Mouse (Mus musculus) liver, embryonic 16.5 days (tissue): Measurements from ENCODE around the gene G6pc. TPM values are rescaled to one million over a fixed set of nuclear protein-coding genes. Genes with fewer than 3 reads are reported as not detected.
"Not testable (repeated sequence)": the region's sequence is repeated elsewhere in the genome, so short reads cannot be mapped to it uniquely, and the experiment has no call there.

ENCODE experiments used
- ATAC-seq: fragments of 200-750 bp; cut with Nextera tagmentation; 2 replicates; pipeline ENCODE4 v1.8.0; 2017; ENCODE audit warnings: low read depth, mild to moderate bottlenecking, moderate number of reproducible peaks, moderate library complexity
- H3K27ac ChIP-seq: fragments of 300-500 bp; sonication (generic); 2 replicates; pipeline ENCODE4 v1.5.1; 2014; ENCODE audit warnings: mild to moderate bottlenecking, low read length
- H3K27me3 ChIP-seq: fragments of 300-500 bp; sonication (generic); 2 replicates; pipeline ENCODE4 v1.6.1; 2014; ENCODE audit warnings: low read depth, low read length, mixed read lengths; ENCODE audit not compliant: control insufficient read depth, insufficient read depth
- H3K36me3 ChIP-seq: fragments of 300-500 bp; sonication (generic); 2 replicates; pipeline ENCODE4 v1.6.1; 2014; ENCODE audit warnings: mild to moderate bottlenecking; ENCODE audit not compliant: control insufficient read depth, insufficient read depth
- H3K4me1 ChIP-seq: fragments of 300-500 bp; sonication (generic); 2 replicates; pipeline ENCODE4 v1.6.1; 2014; ENCODE audit warnings: low read depth, low read length, mixed read lengths; ENCODE audit not compliant: control insufficient read depth
- H3K4me2 ChIP-seq: fragments of 300-500 bp; sonication (generic); 2 replicates; pipeline ENCODE4 v1.6.1; 2014; ENCODE audit warnings: low read depth, low read length, mixed read lengths
- H3K4me3 ChIP-seq: fragments of 300-500 bp; sonication (generic); 2 replicates; pipeline ENCODE4 v1.5.1; 2014; ENCODE audit warnings: low read depth, mild to moderate bottlenecking, low read length
- H3K9ac ChIP-seq: fragments of 300-500 bp; sonication (generic); 2 replicates; pipeline ENCODE4 v1.6.1; 2014; ENCODE audit warnings: low read depth, low read length
- H3K9me3 ChIP-seq: fragments of 300-500 bp; sonication (generic); replicated peaks from 2 replicates; pipeline ENCODE4 v1.6.1; 2016; ENCODE audit warnings: low read length; ENCODE audit not compliant: control insufficient read depth
- WGBS: fragments of 180-500 bp; shearing (Covaris S2); extraction: QIAGEN DNeasy Blood & Tissue Kit; methylation state at CpG from one replicate; pipeline ENCODE4 v1.1.7; 2014; ENCODE audit not compliant: insufficient replicate concordance; 5-methylcytosine and 5-hydroxymethylcytosine counted together
- polyA plus RNA-seq: library from polyadenylated mRNA; unstranded; fragments of >200 nt; fragmentation: Nextera tagmentation; extraction: Ambion mirVana; gene quantifications from 2 replicates; pipeline ENCODE4 v1.2.1, GENCODE M21; 2015

G6pc gene
- polyA plus RNA-seq, 1 experiment from 2014 or later: 0.26 TPM

- H3K4me1 ChIP-seq: no peaks in the 10 kb centered on the region
- H3K9me3 ChIP-seq: no peaks in the 10 kb centered on the region
- H3K27ac ChIP-seq: no peak overlapping the region
- no peaks in the 10 kb centered on the region for H3K36me3 ChIP-seq
- no peak overlapping the region for H3K4me2 ChIP-seq
- H3K9ac ChIP-seq: no peak overlapping the region
- no peaks in the 10 kb centered on the region for H3K27me3 ChIP-seq
- H3K4me3 ChIP-seq: no peak overlapping the region
- 34% methylated on average over 7 of the region's 7 CpGs for WGBS
- no peak for ATAC-seq
These were observed 7.1 kb downstream of the G6pc start for GRCm38 (mm10) chr11:101374421-101374938.

GRCm38 (mm10) chr11:101378196-101378595 is 10.8 kb downstream of the G6pc start:
- not testable (repeated sequence) for H3K9ac ChIP-seq, H3K4me3 ChIP-seq, H3K27me3 ChIP-seq, ATAC-seq, H3K36me3 ChIP-seq, H3K4me1 ChIP-seq, H3K27ac ChIP-seq, H3K4me2 ChIP-seq, H3K9me3 ChIP-seq
- 69% methylated on average over 8 of the region's 8 CpGs for WGBS

GRCm38 (mm10) chr11:101378926-101379325 is 11.6 kb downstream of the G6pc start:
- Histone ChIP-seq H3K27ac (no peak overlapping the region), H3K36me3 (no peaks in the 10 kb centered on the region), H3K9ac (no peak overlapping the region), H3K27me3 (no peaks in the 10 kb centered on the region), H3K9me3 (no peaks in the 10 kb centered on the region), H3K4me1 (no peaks in the 10 kb centered on the region), H3K4me2 (no peak overlapping the region), H3K4me3 (no peak overlapping the region)
- peak; percentile 24; the same call in 1 of the 2 replicates for ATAC-seq
- WGBS: 50% methylated on average over 6 of the region's 6 CpGs

- 34% methylated on average over 4 of the region's 4 CpGs for WGBS
- ATAC-seq: no peak
These were observed 14.5 kb downstream of the G6pc start for GRCm38 (mm10) chr11:101381817-101382216.

GRCm38 (mm10) chr11:101395110-101395509 is 27.7 kb downstream of the G6pc start:
- no peaks in the 10 kb centered on the region for H3K27me3 ChIP-seq
- H3K27ac ChIP-seq: no peak overlapping the region
- no peak overlapping the region for H3K4me3 ChIP-seq
- WGBS: 3% methylated on average over 8 of the region's 8 CpGs
- no peak overlapping the region for H3K4me2 ChIP-seq
- no peak overlapping the region for H3K9ac ChIP-seq
- ATAC-seq: no peak
- no peaks in the 10 kb centered on the region for H3K36me3 ChIP-seq
- no peaks in the 10 kb centered on the region for H3K4me1 ChIP-seq
- H3K9me3 ChIP-seq: no peaks in the 10 kb centered on the region

More at GRCm38 (mm10) chr11:101381817-101382216, 14.5 kb downstream of the G6pc start:
- H3K27me3 ChIP-seq: no peaks in the 10 kb centered on the region
- no peak overlapping the region for H3K9ac ChIP-seq
- H3K9me3 ChIP-seq: no peaks in the 10 kb centered on the region
- H3K27ac ChIP-seq: no peak overlapping the region
- no peaks in the 10 kb centered on the region for H3K4me1 ChIP-seq
- no peaks in the 10 kb centered on the region for H3K36me3 ChIP-seq
- no peak overlapping the region for H3K4me2 ChIP-seq
- H3K4me3 ChIP-seq: no peak overlapping the region

- Histone ChIP-seq H3K9ac (no peak overlapping the region), H3K9me3 (no peaks in the 10 kb centered on the region), H3K36me3 (peaks cover 6% of the 10 kb centered on the region), H3K27ac (no peak overlapping the region), H3K4me3 (no peak overlapping the region), H3K27me3 (no peaks in the 10 kb centered on the region), H3K4me2 (no peak overlapping the region), H3K4me1 (peaks cover 8% of the 10 kb centered on the region)
- no peak for ATAC-seq
- 75% methylated on average over 2 of the region's 2 CpGs for WGBS
These were observed 47.9 kb downstream of the G6pc start for GRCm38 (mm10) chr11:101415306-101415705.

- Histone ChIP-seq H3K4me2 (peak overlapping the region; percentile 85), H3K27ac (peak overlapping the region; percentile 32; the same call in 1 of the 2 replicates), H3K9ac (peak overlapping the region; percentile 84), H3K9me3 (no peaks in the 10 kb centered on the region), H3K4me3 (peak overlapping the region; percentile 88), H3K4me1 (peaks cover 8% of the 10 kb centered on the region), H3K27me3 (no peaks in the 10 kb centered on the region), H3K36me3 (peaks cover 3% of the 10 kb centered on the region)
- ATAC-seq: peak; percentile 46; the same call in 1 of the 2 replicates
- WGBS: under 1% methylated on average over 11 of the region's 11 CpGs
These were observed 49.2 kb downstream of the G6pc start for GRCm38 (mm10) chr11:101416433-101417100.

- H3K4me3 ChIP-seq: peak within 1 kb of the TSS; percentile 88
- peak within 1 kb of the TSS; percentile 84 for H3K9ac ChIP-seq
- ATAC-seq: peak; percentile 78
- peak within 1 kb of the TSS; percentile 85 for H3K4me2 ChIP-seq
- H3K27me3 ChIP-seq: no peaks in the 10 kb centered on the region
- no peaks in the 10 kb centered on the region for H3K9me3 ChIP-seq
- peak within 1 kb of the TSS; percentile 32; the same call in 1 of the 2 replicates for H3K27ac ChIP-seq
- H3K4me1 ChIP-seq: peaks cover 8% of the 10 kb centered on the region
- WGBS: under 1% methylated on average over 45 of the region's 45 CpGs
- peaks cover 3% of the 10 kb centered on the region; the same call in 1 of the 2 replicates for H3K36me3 ChIP-seq
These were observed 49.9 kb downstream of the G6pc start, which contains the start of gene Aarsd1 for GRCm38 (mm10) chr11:101417101-101417855. TSS of gene Aarsd1 (minus strand) at chr11:101417615.

GRCm38 (mm10) chr11:101418991-101419390 is 51.6 kb downstream of the G6pc start:
- Histone ChIP-seq H3K9ac (no peak overlapping the region), H3K4me1 (peaks cover 9% of the 10 kb centered on the region), H3K36me3 (no peaks in the 10 kb centered on the region), H3K27ac (no peak overlapping the region), H3K4me3 (no peak overlapping the region), H3K4me2 (no peak overlapping the region), H3K9me3 (no peaks in the 10 kb centered on the region), H3K27me3 (no peaks in the 10 kb centered on the region)
- 67% methylated on average over 6 of the region's 6 CpGs for WGBS
- no peak for ATAC-seq
